Mouse (Mus musculus) hematopoietic stem cell, adult 5-6 weeks (primary cell): Measurements from ENCODE around the gene Parp2. TPM values are rescaled to one million over a fixed set of nuclear protein-coding genes. Genes with fewer than 3 reads are reported as not detected.

Experiments
- total RNA-seq: library from RNA; stranded (forward); fragments of 172-1452, 232-1000 nt; gene quantifications from 2 replicates; pipeline ENCODE4 v1.2.3, GENCODE M21; 2017

The Parp2 gene
- total RNA-seq, 1 experiment from 2014 or later, result 91.4 TPM

Other genes starting within 250 kb of the Parp2 start
- not detected in 2 replicates for gene Olfr744, start 193.0 kb upstream of the Parp2 start, total RNA-seq
- gene Olfr745, start 168.5 kb upstream of the Parp2 start, total RNA-seq, result not detected in 2 replicates
- gene Olfr746, start 160.8 kb upstream of the Parp2 start, total RNA-seq, result not detected in 2 replicates
- gene Olfr747, start 114.6 kb upstream of the Parp2 start, total RNA-seq, result not detected in 2 replicates
- gene Olfr748, start 100.5 kb upstream of the Parp2 start, total RNA-seq, result not detected in 2 replicates
- not detected in 2 replicates for gene Olfr749, start 62.7 kb upstream of the Parp2 start, total RNA-seq
- gene Ttc5, start 22.3 kb upstream of the Parp2 start, total RNA-seq, result 38.0 and 55.2 TPM in 2 replicates
- not detected in 2 replicates for gene Ccnb1ip1, start 109 bp upstream of the Parp2 start, total RNA-seq
- 6.6 and 24.2 TPM in 2 replicates for gene Tep1, start 62.7 kb downstream of the Parp2 start, total RNA-seq
- not detected in 2 replicates for gene Klhl33, start 89.7 kb downstream of the Parp2 start, total RNA-seq
- gene Osgep, start 117.1 kb downstream of the Parp2 start, total RNA-seq, result 106 and 113 TPM in 2 replicates
- 136 and 150 TPM in 2 replicates for gene Apex1, start 117.1 kb downstream of the Parp2 start, total RNA-seq
- 9.0 and 15.9 TPM in 2 replicates for gene Pip4p1, start 123.0 kb downstream of the Parp2 start, total RNA-seq
- 101 and 172 TPM in 2 replicates for gene Pnp, start 123.2 kb downstream of the Parp2 start, total RNA-seq
- gene Gm49342, start 136.7 kb downstream of the Parp2 start, total RNA-seq, result 45.7 and 69.8 TPM in 2 replicates
- 3.5 and 4.7 TPM in 2 replicates for gene Pnp2, start 148.2 kb downstream of the Parp2 start, total RNA-seq
- not detected in 2 replicates for gene Rnase10, start 199.9 kb downstream of the Parp2 start, total RNA-seq
- not detected in 2 replicates for gene Rnase9, start 234.0 kb downstream of the Parp2 start, total RNA-seq
- gene Rnase11, start 242.3 kb downstream of the Parp2 start, total RNA-seq, result not detected in 2 replicates
- 5.3 TPM in 1 of 2 replicates, not detected in the other for gene Rnase12, start 249.8 kb downstream of the Parp2 start, total RNA-seq